Mouse (Mus musculus): ENCODE results near the gene Gatad1.
"Not testable (repeated sequence)": the region's sequence is repeated elsewhere in the genome, so short reads cannot be mapped to it uniquely, and the experiment has no call there.

Gatad1 gene

GRCm38 (mm10) chr5:3657085-3657484 lies at the start of gene Gatad1:
Gatad1 (minus strand) TSS chr5:3657185.
- no peak for DNase-seq

- no peak for DNase-seq
These were observed 45.2 kb upstream of the Gatad1 start for GRCm38 (mm10) chr5:3702180-3702579.

GRCm38 (mm10) chr5:3700025-3700424 lies 43.0 kb upstream of the Gatad1 start:
- DNase-seq, result peak; percentile 49

- no peak for DNase-seq
These were observed 39.0 kb upstream of the Gatad1 start for GRCm38 (mm10) chr5:3696031-3696430.

- DNase-seq, result no peak
These were observed 38.2 kb upstream of the Gatad1 start for GRCm38 (mm10) chr5:3695191-3695590.

- no peak for DNase-seq
These were observed 36.0 kb upstream of the Gatad1 start for GRCm38 (mm10) chr5:3692956-3693355.

GRCm38 (mm10) chr5:3691283-3691682 lies 34.3 kb upstream of the Gatad1 start:
- DNase-seq, result no peak

GRCm38 (mm10) chr5:3688298-3688697 lies 31.3 kb upstream of the Gatad1 start:
- no peak for DNase-seq

- no peak for DNase-seq
These were observed 13.1 kb upstream of the Gatad1 start for GRCm38 (mm10) chr5:3669938-3670554.

GRCm38 (mm10) chr5:3666585-3666984 lies 9.6 kb upstream of the Gatad1 start:
- DNase-seq, result no peak

GRCm38 (mm10) chr5:3665225-3665624 lies 8.2 kb upstream of the Gatad1 start:
- DNase-seq, result no peak

- DNase-seq, result no peak
These were observed 3.2 kb downstream of the Gatad1 start for GRCm38 (mm10) chr5:3653801-3654200.

- not testable (repeated sequence) for DNase-seq
These were observed 3.9 kb downstream of the Gatad1 start for GRCm38 (mm10) chr5:3652903-3653575.

- peak; percentile 70 for DNase-seq
These were observed 5.4 kb downstream of the Gatad1 start for GRCm38 (mm10) chr5:3651621-3652020.

- DNase-seq, result peak; percentile 77
These were observed 6.1 kb downstream of the Gatad1 start, which contains the start of gene Tmbim7 for GRCm38 (mm10) chr5:3650881-3651280. Tmbim7 (plus strand) TSS chr5:3651181.

GRCm38 (mm10) chr5:3648849-3649210 lies 8.2 kb downstream of the Gatad1 start:
- no peak for DNase-seq

GRCm38 (mm10) chr5:3648206-3648848 lies 8.7 kb downstream of the Gatad1 start:
- DNase-seq, result peak; percentile 42

- DNase-seq, result peak; percentile 99
These were observed 9.3 kb downstream of the Gatad1 start for GRCm38 (mm10) chr5:3647708-3648121.

- DNase-seq, result peak; percentile 89
These were observed 9.8 kb downstream of the Gatad1 start for GRCm38 (mm10) chr5:3646991-3647707.

GRCm38 (mm10) chr5:3646539-3646938 lies 10.4 kb downstream of the Gatad1 start:
- peak; percentile 68 for DNase-seq

- peak; percentile 71 for DNase-seq
These were observed 11.7 kb downstream of the Gatad1 start for GRCm38 (mm10) chr5:3645326-3645725.

GRCm38 (mm10) chr5:3644621-3645020 lies 12.4 kb downstream of the Gatad1 start:
- DNase-seq, result peak; percentile 73

- DNase-seq, result peak; percentile 80
These were observed 21.7 kb downstream of the Gatad1 start for GRCm38 (mm10) chr5:3635286-3635685.
